Mouse (Mus musculus) midbrain, embryonic 11.5 days (tissue): ENCODE measurements around the gene Gm20390. TPM values are rescaled to one million over a fixed set of nuclear protein-coding genes. Genes with fewer than 3 reads are reported as not detected.

Experiments
- ATAC-seq: fragments of 200-750 bp; cut with Nextera tagmentation; 2 replicates; pipeline ENCODE4 v1.8.0; 2017; ENCODE audit warnings: moderate TSS enrichment, moderate library complexity; ENCODE audit not compliant: low FRiP score
- DNase-seq: peaks from one replicate; pipeline ENCODE4 v3.0.0; 2015; ENCODE audit warnings: low spot score; ENCODE audit errors: missing footprints
- H3K27ac ChIP-seq: fragments of 300-500 bp; sonication (generic); 2 replicates; pipeline ENCODE4 v1.5.1; 2014; ENCODE audit warnings: low read depth, low read length
- H3K27me3 ChIP-seq: fragments of 300-500 bp; sonication (generic); 2 replicates; pipeline ENCODE4 v1.6.1; 2014; ENCODE audit warnings: mild to moderate bottlenecking, low read length, moderate library complexity, mixed read lengths; ENCODE audit not compliant: control insufficient read depth, insufficient read depth
- H3K36me3 ChIP-seq: fragments of 300-500 bp; sonication (generic); 2 replicates; pipeline ENCODE4 v1.6.1; 2014; ENCODE audit warnings: mild to moderate bottlenecking, low read length, moderate library complexity, mixed read lengths; ENCODE audit not compliant: control insufficient read depth, insufficient read depth
- H3K4me1 ChIP-seq: fragments of 300-500 bp; sonication (generic); 2 replicates; pipeline ENCODE4 v1.6.1; 2014; ENCODE audit warnings: low read length; ENCODE audit not compliant: control insufficient read depth, insufficient read depth
- H3K4me2 ChIP-seq: fragments of 300-500 bp; sonication (generic); 2 replicates; pipeline ENCODE4 v1.6.1; 2014; ENCODE audit warnings: mild to moderate bottlenecking, moderate library complexity
- H3K4me3 ChIP-seq: fragments of 300-500 bp; sonication (generic); 2 replicates; pipeline ENCODE4 v1.5.1; 2014; ENCODE audit warnings: low read depth, low read length
- H3K9ac ChIP-seq: fragments of 300-500 bp; sonication (generic); 2 replicates; pipeline ENCODE4 v1.6.1; 2014; ENCODE audit warnings: low read length
- H3K9me3 ChIP-seq: fragments of 300-500 bp; sonication (generic); 2 replicates; pipeline ENCODE4 v1.6.1; 2016; ENCODE audit warnings: low read length; ENCODE audit not compliant: control insufficient read depth
- WGBS: fragments of 180-500 bp; shearing (Covaris S2); extraction: QIAGEN DNeasy Blood & Tissue Kit; methylation state at CpG from one replicate; pipeline ENCODE4 v1.1.7; 2014; 5-methylcytosine and 5-hydroxymethylcytosine counted together
- polyA plus RNA-seq: library from polyadenylated mRNA; unstranded; fragments of >200 nt; fragmentation: Nextera tagmentation; extraction: Ambion mirVana; gene quantifications from 2 replicates; pipeline ENCODE4 v1.2.1, GENCODE M21; 2014

Gene Gm20390
- 345 and 375 TPM in 2 replicates for polyA plus RNA-seq

GRCm38 (mm10) chr11:93968005-93968847, at the start of gene Gm20390, which contains the start of gene Nme1:
TSS of gene Gm20390 (minus strand) at chr11:93968293.
TSS of gene Nme1 (minus strand) at chr11:93968521.
- Histone ChIP-seq H3K27me3 (no peaks in the 10 kb centered on the region), H3K4me3 (peak within 1 kb of the TSS; percentile 69), H3K27ac (peak within 1 kb of the TSS; percentile 27), H3K9ac (peak within 1 kb of the TSS; percentile 83), H3K4me1 (peaks cover 8% of the 10 kb centered on the region), H3K4me2 (peak within 1 kb of the TSS; percentile 65), H3K36me3 (peaks cover 18% of the 10 kb centered on the region), H3K9me3 (no peaks in the 10 kb centered on the region)
- under 1% methylated on average over 40 of the region's 40 CpGs for WGBS
- ATAC-seq, result peak; percentile 97
- DNase-seq, result peak; percentile 100

GRCm38 (mm10) chr11:94003346-94003745, 35.3 kb upstream of the Gm20390 start:
- WGBS, result 94% methylated on average over 2 of the region's 2 CpGs
- H3K9me3 ChIP-seq, result no peaks in the 10 kb centered on the region
- H3K4me3 ChIP-seq, result no peak overlapping the region
- no peaks in the 10 kb centered on the region; the same call in 1 of the 2 replicates for H3K4me1 ChIP-seq
- H3K27me3 ChIP-seq, result no peaks in the 10 kb centered on the region
- H3K36me3 ChIP-seq, result no peaks in the 10 kb centered on the region
- DNase-seq (no peak), ATAC-seq (no peak)
- no peak overlapping the region for H3K9ac ChIP-seq
- H3K27ac ChIP-seq, result no peak overlapping the region
- H3K4me2 ChIP-seq, result no peak overlapping the region

- ATAC-seq (no peak), DNase-seq (no peak)
- Histone ChIP-seq H3K36me3 (no peaks in the 10 kb centered on the region), H3K9ac (no peak overlapping the region), H3K4me1 (peaks cover 15% of the 10 kb centered on the region), H3K9me3 (no peaks in the 10 kb centered on the region), H3K4me2 (no peak overlapping the region), H3K27ac (no peak overlapping the region), H3K4me3 (no peak overlapping the region), H3K27me3 (no peaks in the 10 kb centered on the region)
Measured at GRCm38 (mm10) chr11:93999276-93999675, 31.2 kb upstream of the Gm20390 start.

- H3K9me3 ChIP-seq, result no peaks in the 10 kb centered on the region
- H3K36me3 ChIP-seq, result no peaks in the 10 kb centered on the region
- WGBS, result 41% methylated on average over 13 of the region's 13 CpGs
- ATAC-seq (no peak), DNase-seq (no peak)
- H3K27ac ChIP-seq, result no peak overlapping the region
- peak overlapping the region; percentile 21; the same call in 1 of the 2 replicates for H3K9ac ChIP-seq
- H3K4me2 ChIP-seq, result peak overlapping the region; percentile 92
- H3K27me3 ChIP-seq, result no peaks in the 10 kb centered on the region
- peaks cover 15% of the 10 kb centered on the region for H3K4me1 ChIP-seq
- H3K4me3 ChIP-seq, result peak overlapping the region; percentile 91
Measured at GRCm38 (mm10) chr11:93997141-93997775, 29.2 kb upstream of the Gm20390 start.

- Histone ChIP-seq H3K4me2 (peak overlapping the region; percentile 92), H3K27ac (peak overlapping the region; percentile 76), H3K4me1 (peaks cover 15% of the 10 kb centered on the region), H3K9me3 (no peaks in the 10 kb centered on the region), H3K27me3 (no peaks in the 10 kb centered on the region), H3K4me3 (peak overlapping the region; percentile 91), H3K36me3 (no peaks in the 10 kb centered on the region), H3K9ac (peak overlapping the region; percentile 86)
- under 1% methylated on average over 58 of the region's 58 CpGs for WGBS
- ATAC-seq (peak; percentile 60; the same call in 1 of the 2 replicates), DNase-seq (peak; percentile 95)
Measured at GRCm38 (mm10) chr11:93996306-93997140, 28.4 kb upstream of the Gm20390 start.

GRCm38 (mm10) chr11:93995720-93996305, 27.7 kb upstream of the Gm20390 start, which contains the start of gene Spag9:
TSS of gene Spag9 (plus strand) at chr11:93996091.
- Histone ChIP-seq H3K27me3 (no peaks in the 10 kb centered on the region), H3K9me3 (no peaks in the 10 kb centered on the region), H3K36me3 (no peaks in the 10 kb centered on the region), H3K4me2 (peak within 1 kb of the TSS; percentile 92), H3K27ac (peak within 1 kb of the TSS; percentile 87), H3K4me3 (peak within 1 kb of the TSS; percentile 91), H3K4me1 (peaks cover 15% of the 10 kb centered on the region), H3K9ac (peak within 1 kb of the TSS; percentile 86)
- DNase-seq, result peak; percentile 100
- ATAC-seq, result peak; percentile 94
- under 1% methylated on average over 48 of the region's 70 CpGs for WGBS

GRCm38 (mm10) chr11:93995111-93995719, 27.1 kb upstream of the Gm20390 start:
- H3K4me3 ChIP-seq, result peak overlapping the region; percentile 91
- no peaks in the 10 kb centered on the region for H3K36me3 ChIP-seq
- H3K4me1 ChIP-seq, result peaks cover 15% of the 10 kb centered on the region
- H3K4me2 ChIP-seq, result peak overlapping the region; percentile 51
- peak; percentile 17 for ATAC-seq
- no peaks in the 10 kb centered on the region for H3K9me3 ChIP-seq
- no peak for DNase-seq
- H3K9ac ChIP-seq, result peak overlapping the region; percentile 86
- H3K27me3 ChIP-seq, result no peaks in the 10 kb centered on the region
- peak overlapping the region; percentile 87 for H3K27ac ChIP-seq
- WGBS, result 6% methylated on average over 15 of the region's 15 CpGs

- H3K4me2 ChIP-seq, result peak overlapping the region; percentile 51
- WGBS, result 65% methylated on average over 5 of the region's 5 CpGs
- ATAC-seq, result no peak
Measured at GRCm38 (mm10) chr11:93994531-93994930, 26.4 kb upstream of the Gm20390 start.

More at GRCm38 (mm10) chr11:93994531-93994930, 26.4 kb upstream of the Gm20390 start:
- Histone ChIP-seq H3K4me1 (peaks cover 15% of the 10 kb centered on the region), H3K9me3 (no peaks in the 10 kb centered on the region), H3K4me3 (peak overlapping the region; percentile 91; the same call in 1 of the 2 replicates), H3K36me3 (no peaks in the 10 kb centered on the region), H3K9ac (no peak overlapping the region), H3K27me3 (no peaks in the 10 kb centered on the region), H3K27ac (no peak overlapping the region)
- no peak for DNase-seq
